Mouse (Mus musculus) hindbrain, embryonic 11.5 days (tissue): ENCODE measurements at regions not wholly inside any gene's neighbourhood (a gene's known extent, or its start where the extent isn't known, plus 50 kb on each side); places are given as distances from the start of the nearest gene placed in this dataset.
"Not testable (repeated sequence)": the region's sequence is repeated elsewhere in the genome, so short reads cannot be mapped to it uniquely, and the experiment has no call there.

ENCODE experiments used
- ATAC-seq: fragments of 200-750 bp; cut with Nextera tagmentation; 2 replicates; pipeline ENCODE4 v1.8.0; 2017; ENCODE audit warnings: mild to moderate bottlenecking, moderate TSS enrichment, moderate library complexity; ENCODE audit not compliant: low FRiP score
- DNase-seq: peaks from one replicate; pipeline ENCODE4 v3.0.0-alpha.2; 2015; ENCODE audit warnings: low spot score
- H3K27ac ChIP-seq: fragments of 300-500 bp; sonication (generic); 2 replicates; pipeline ENCODE4 v1.5.1; 2014; ENCODE audit warnings: mild to moderate bottlenecking, low read depth, low read length
- H3K27me3 ChIP-seq: fragments of 300-500 bp; sonication (generic); 2 replicates; pipeline ENCODE4 v1.6.1; 2014; ENCODE audit warnings: mild to moderate bottlenecking, low read length, moderate library complexity, mixed read lengths; ENCODE audit not compliant: control insufficient read depth, insufficient read depth
- H3K36me3 ChIP-seq: fragments of 300-500 bp; sonication (generic); 2 replicates; pipeline ENCODE4 v1.6.1; 2014; ENCODE audit warnings: mild to moderate bottlenecking, low read length, moderate library complexity, mixed read lengths; ENCODE audit not compliant: control insufficient read depth, insufficient read depth
- H3K4me1 ChIP-seq: fragments of 300-500 bp; sonication (generic); replicated peaks from 2 replicates; pipeline ENCODE4 v1.6.1; 2014; ENCODE audit warnings: low read length, mixed read lengths; ENCODE audit not compliant: control insufficient read depth, insufficient read depth
- H3K4me2 ChIP-seq: fragments of 300-500 bp; sonication (generic); replicated peaks from 2 replicates; pipeline ENCODE4 v1.6.1; 2014; ENCODE audit warnings: mild to moderate bottlenecking, low read depth, low read length
- H3K4me3 ChIP-seq: fragments of 300-500 bp; sonication (generic); 2 replicates; pipeline ENCODE4 v1.5.1; 2014; ENCODE audit warnings: low read depth, low read length
- H3K9ac ChIP-seq: fragments of 300-500 bp; sonication (generic); 2 replicates; pipeline ENCODE4 v1.6.1; 2014; ENCODE audit warnings: low read depth, low read length
- H3K9me3 ChIP-seq: fragments of 300-500 bp; sonication (generic); 2 replicates; pipeline ENCODE4 v1.6.1; 2016; ENCODE audit warnings: low read length; ENCODE audit not compliant: control insufficient read depth
- WGBS: fragments of 180-500 bp; shearing (Covaris S2); extraction: QIAGEN DNeasy Blood & Tissue Kit; methylation state at CpG from one replicate; pipeline ENCODE4 v1.1.7; 2014; 5-methylcytosine and 5-hydroxymethylcytosine counted together

DNA sequence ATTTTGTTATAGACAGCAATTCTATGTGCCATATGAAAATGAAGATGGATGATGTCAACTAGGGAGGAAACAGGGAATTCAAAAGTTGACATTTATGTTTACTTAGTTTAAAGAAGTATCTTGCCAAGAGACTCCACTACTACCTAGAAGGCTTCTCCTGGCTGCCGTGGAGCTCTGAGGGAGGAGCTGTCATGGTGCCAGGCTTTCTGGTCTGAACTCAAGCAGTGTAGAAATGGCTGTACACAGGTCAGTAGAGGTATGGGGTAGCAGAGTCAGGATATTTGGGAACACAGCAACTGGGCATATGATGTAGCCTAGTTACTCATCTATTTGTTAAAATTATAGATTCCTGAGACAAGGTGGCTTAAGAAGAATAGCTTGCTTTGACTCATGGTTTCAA, 341.4 kb upstream of the Zfp703 start:
- Histone ChIP-seq H3K9ac (no peak overlapping the region), H3K4me1 (no peaks in the 10 kb centered on the region), H3K27me3 (no peaks in the 10 kb centered on the region), H3K27ac (no peak overlapping the region), H3K36me3 (no peaks in the 10 kb centered on the region), H3K9me3 (no peaks in the 10 kb centered on the region), H3K4me2 (no peak overlapping the region), H3K4me3 (no peak overlapping the region)
- 74% methylated on average over 1 of the region's 1 CpGs for WGBS
- ATAC-seq: no peak
- no peak for DNase-seq

- H3K4me1 ChIP-seq, H3K9ac ChIP-seq, H3K27me3 ChIP-seq, H3K9me3 ChIP-seq, H3K27ac ChIP-seq, H3K4me2 ChIP-seq, DNase-seq, H3K4me3 ChIP-seq, H3K36me3 ChIP-seq, ATAC-seq: not testable (repeated sequence)
- 76% methylated on average over 7 of the region's 7 CpGs for WGBS
These were observed 331.8 kb upstream of the Zfp703 start for GRCm38 (mm10) chr8:26645375-26645774.

DNA sequence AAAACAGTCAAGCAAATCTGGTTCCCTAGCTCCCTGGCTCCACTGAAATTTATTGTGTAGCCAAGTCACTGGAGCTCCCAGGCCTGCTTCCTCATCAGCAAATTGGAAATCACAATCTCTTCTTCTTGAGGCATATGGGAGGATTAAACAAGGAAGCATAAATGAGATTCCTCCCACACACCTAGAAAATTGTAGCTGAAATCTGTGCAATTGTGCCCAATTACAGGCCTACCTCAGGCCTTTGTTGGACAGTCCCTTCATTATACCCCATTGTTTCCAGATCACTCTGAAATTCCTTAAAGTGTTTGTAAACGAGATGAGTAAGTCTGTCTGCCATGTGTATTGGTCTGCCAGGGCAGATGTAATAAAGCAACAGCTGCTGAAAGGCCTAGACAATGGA, 326.8 kb upstream of the Zfp703 start:
- Histone ChIP-seq H3K9ac (no peak overlapping the region), H3K27ac (no peak overlapping the region), H3K4me3 (no peak overlapping the region), H3K36me3 (no peaks in the 10 kb centered on the region), H3K27me3 (no peaks in the 10 kb centered on the region), H3K4me2 (no peak overlapping the region), H3K4me1 (no peaks in the 10 kb centered on the region), H3K9me3 (no peaks in the 10 kb centered on the region)
- ATAC-seq (no peak), DNase-seq (no peak)
- 58% methylated on average over 1 of the region's 1 CpGs for WGBS

- 71% methylated on average over 8 of the region's 8 CpGs for WGBS
These were observed 321.2 kb upstream of the Zfp703 start for GRCm38 (mm10) chr8:26655897-26656296.

GRCm38 (mm10) chr8:26656310-26657075, 320.6 kb upstream of the Zfp703 start:
- Histone ChIP-seq H3K4me2 (no peak overlapping the region), H3K4me1 (no peaks in the 10 kb centered on the region), H3K36me3 (no peaks in the 10 kb centered on the region), H3K4me3 (no peak overlapping the region), H3K9me3 (no peaks in the 10 kb centered on the region), H3K27me3 (no peaks in the 10 kb centered on the region), H3K27ac (no peak overlapping the region), H3K9ac (no peak overlapping the region)
- DNase-seq (no peak), ATAC-seq (no peak)
- WGBS: 83% methylated on average over 13 of the region's 13 CpGs

More at GRCm38 (mm10) chr8:26655897-26656296, 321.2 kb upstream of the Zfp703 start:
- H3K4me3 ChIP-seq: no peak overlapping the region
- H3K9me3 ChIP-seq: no peaks in the 10 kb centered on the region
- ATAC-seq: peak; percentile 65
- no peak overlapping the region for H3K27ac ChIP-seq
- H3K4me1 ChIP-seq: no peaks in the 10 kb centered on the region
- no peaks in the 10 kb centered on the region for H3K27me3 ChIP-seq
- H3K9ac ChIP-seq: no peak overlapping the region
- H3K4me2 ChIP-seq: no peak overlapping the region
- H3K36me3 ChIP-seq: no peaks in the 10 kb centered on the region
- DNase-seq: peak; percentile 21

- H3K9ac ChIP-seq: no peak overlapping the region
- H3K27me3 ChIP-seq: no peaks in the 10 kb centered on the region
- DNase-seq (peak; percentile 28), ATAC-seq (no peak)
- no peak overlapping the region for H3K4me3 ChIP-seq
- H3K4me2 ChIP-seq: no peak overlapping the region
- no peaks in the 10 kb centered on the region for H3K9me3 ChIP-seq
- no peak overlapping the region for H3K27ac ChIP-seq
- WGBS: 41% methylated on average over 1 of the region's 1 CpGs
- no peaks in the 10 kb centered on the region for H3K36me3 ChIP-seq
- H3K4me1 ChIP-seq: no peaks in the 10 kb centered on the region
These were observed 317.7 kb upstream of the Zfp703 start for GRCm38 (mm10) chr8:26659381-26659780.

DNA sequence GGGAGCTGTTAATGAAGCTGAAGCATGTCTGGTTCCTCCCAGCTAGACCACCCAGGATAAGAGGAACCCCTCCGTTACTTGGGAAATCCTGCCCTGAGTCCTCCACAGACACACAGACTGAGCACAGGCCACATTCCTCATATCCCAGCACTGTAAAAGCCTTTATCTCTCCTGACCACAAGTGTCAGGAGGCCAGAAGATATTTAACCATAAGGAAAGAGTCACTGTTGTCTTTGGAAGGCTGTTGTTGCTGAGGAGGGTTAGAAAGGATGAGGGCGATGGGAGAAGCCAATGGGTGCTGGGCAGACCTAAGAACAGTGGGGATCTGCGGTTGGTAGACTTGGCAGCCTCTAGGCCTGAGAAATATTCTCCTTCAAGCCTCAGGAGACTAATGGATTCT, 307.6 kb upstream of the Zfp703 start:
- Histone ChIP-seq H3K4me2 (no peak overlapping the region), H3K36me3 (no peaks in the 10 kb centered on the region), H3K9ac (no peak overlapping the region), H3K27me3 (no peaks in the 10 kb centered on the region), H3K4me3 (no peak overlapping the region), H3K9me3 (no peaks in the 10 kb centered on the region), H3K27ac (no peak overlapping the region), H3K4me1 (0 out of 2 replicates have a peak, but pooled peaks cover 4% of the 10 kb centered on the region)
- 88% methylated on average over 3 of the region's 3 CpGs for WGBS
- DNase-seq (no peak), ATAC-seq (no peak)

- Histone ChIP-seq H3K9me3 (no peaks in the 10 kb centered on the region), H3K36me3 (no peaks in the 10 kb centered on the region), H3K4me3 (no peak overlapping the region), H3K4me1 (0 out of 2 replicates have a peak, but pooled peaks cover 7% of the 10 kb centered on the region), H3K4me2 (no peak overlapping the region), H3K9ac (no peak overlapping the region), H3K27ac (no peak overlapping the region), H3K27me3 (no peaks in the 10 kb centered on the region)
- ATAC-seq (no peak), DNase-seq (peak; percentile 41)
- WGBS: 24% methylated on average over 9 of the region's 9 CpGs
These were observed 304.4 kb upstream of the Zfp703 start for GRCm38 (mm10) chr8:26672486-26673395.
